Mouse (Mus musculus) C2C12 (cell line): ENCODE measurements around the gene Moxd1. TPM values are rescaled to one million over a fixed set of nuclear protein-coding genes. Genes with fewer than 3 reads are reported as not detected.

Source experiments
- H3K27me3 ChIP-seq: one replicate; pipeline ENCODE4 v1.6.1; 2011; ENCODE audit not compliant: control insufficient read depth, insufficient read depth, insufficient read length
- H3K36me3 ChIP-seq: one replicate; pipeline ENCODE4 v1.6.1; 2011; ENCODE audit not compliant: control insufficient read depth, insufficient read depth
- H3K4me3 ChIP-seq: one replicate; pipeline ENCODE4 v1.5.1; 2011; ENCODE audit warnings: mild to moderate bottlenecking, control low read depth; ENCODE audit not compliant: poor library complexity, insufficient read depth, severe bottlenecking
- H3K79me2 ChIP-seq: one replicate; pipeline ENCODE4 v1.6.1; 2011; ENCODE audit not compliant: control insufficient read depth, insufficient read depth
- H3K79me3 ChIP-seq: one replicate; pipeline ENCODE4 v1.6.1; 2011; ENCODE audit warnings: low read depth, control low read depth
- H3ac ChIP-seq: one replicate; pipeline ENCODE3; 2011; ENCODE audit warnings: low read depth; ENCODE audit not compliant: control insufficient read depth, insufficient read length
- CEBPB ChIP-seq: IDR thresholded peaks from one replicate; pipeline ENCODE4 v1.6.1; 2011; ENCODE audit warnings: low read depth, mild to moderate bottlenecking, control low read depth, moderate library complexity
- CTCF ChIP-seq: IDR thresholded peaks from one replicate; pipeline ENCODE4 v1.5.1; 2011; ENCODE audit not compliant: control insufficient read depth, insufficient read depth, insufficient read length
- FOSL1 ChIP-seq: IDR thresholded peaks from one replicate; pipeline ENCODE4 v1.8.0; 2011; ENCODE audit warnings: mild to moderate bottlenecking, low read length; ENCODE audit not compliant: poor library complexity, insufficient read depth, severe bottlenecking
- MAX ChIP-seq: IDR thresholded peaks from one replicate; pipeline ENCODE4 v1.6.1; 2011; ENCODE audit warnings: mild to moderate bottlenecking, control low read depth
- MYOD1 ChIP-seq: IDR thresholded peaks from one replicate; pipeline ENCODE4 v1.6.1; 2011; ENCODE audit warnings: low read depth; ENCODE audit not compliant: control insufficient read depth, insufficient read length
- MYOG ChIP-seq: IDR thresholded peaks from one replicate; pipeline ENCODE4 v1.6.1; 2011; ENCODE audit not compliant: control insufficient read depth, insufficient read length; ENCODE audit errors: extremely low read depth
- USF1 ChIP-seq: IDR thresholded peaks from one replicate; pipeline ENCODE4 v1.6.1; 2011; ENCODE audit warnings: low read depth, mild to moderate bottlenecking, control low read depth, moderate library complexity
- polyA plus RNA-seq: library from polyadenylated mRNA; unstranded; fragments of >200 nt; fragmentation: generic; extraction: Trizol; gene quantifications from one replicate; pipeline ENCODE4 v1.2.1, GENCODE M21; 2012; ENCODE audit warnings: missing spikeins

The Moxd1 gene
- polyA plus RNA-seq, 1 experiment: not detected

DNA sequence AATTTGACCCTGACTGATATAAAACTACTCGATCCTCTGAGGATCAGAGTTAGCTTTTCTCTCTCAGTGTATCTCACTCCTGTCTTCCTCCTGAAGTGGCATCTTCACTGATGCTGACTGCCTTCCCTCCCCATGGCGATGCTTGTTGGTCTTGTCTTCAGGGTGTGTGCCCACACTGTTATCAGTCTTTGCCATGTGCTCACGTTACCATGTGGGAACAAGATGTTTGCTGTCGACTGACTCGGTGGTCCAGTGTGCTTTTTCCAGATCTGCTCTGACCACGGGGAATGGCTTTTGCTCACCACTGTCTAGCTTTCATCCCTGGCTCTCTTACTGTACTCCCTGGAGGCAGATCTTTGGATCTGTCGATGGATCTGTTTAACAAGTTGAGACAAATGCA lies 34.8 kb downstream of the Moxd1 start:
- no peaks in the 10 kb centered on the region for H3K79me3 ChIP-seq
- TF ChIP-seq CTCF (no peak), MYOD1 (no peak), MYOG (no peak), MAX (no peak), CEBPB (no peak), FOSL1 (no peak), USF1 (no peak)
- H3K27me3 ChIP-seq: no peaks in the 10 kb centered on the region
- H3K79me2 ChIP-seq: no peaks in the 10 kb centered on the region
- no peak overlapping the region for H3K4me3 ChIP-seq
- no peak overlapping the region for H3ac ChIP-seq
- H3K36me3 ChIP-seq: no peaks in the 10 kb centered on the region

GRCm38 (mm10) chr10:24258885-24259284 lies 35.6 kb downstream of the Moxd1 start:
- H3K36me3 ChIP-seq: no peaks in the 10 kb centered on the region
- no peaks in the 10 kb centered on the region for H3K79me3 ChIP-seq
- H3K79me2 ChIP-seq: no peaks in the 10 kb centered on the region
- TF ChIP-seq USF1: no peak
- no peak for TF ChIP-seq CEBPB
- no peak for TF ChIP-seq CTCF
- TF ChIP-seq MAX: no peak
- no peak overlapping the region for H3ac ChIP-seq
- H3K27me3 ChIP-seq: no peaks in the 10 kb centered on the region
- H3K4me3 ChIP-seq: no peak overlapping the region

DNA sequence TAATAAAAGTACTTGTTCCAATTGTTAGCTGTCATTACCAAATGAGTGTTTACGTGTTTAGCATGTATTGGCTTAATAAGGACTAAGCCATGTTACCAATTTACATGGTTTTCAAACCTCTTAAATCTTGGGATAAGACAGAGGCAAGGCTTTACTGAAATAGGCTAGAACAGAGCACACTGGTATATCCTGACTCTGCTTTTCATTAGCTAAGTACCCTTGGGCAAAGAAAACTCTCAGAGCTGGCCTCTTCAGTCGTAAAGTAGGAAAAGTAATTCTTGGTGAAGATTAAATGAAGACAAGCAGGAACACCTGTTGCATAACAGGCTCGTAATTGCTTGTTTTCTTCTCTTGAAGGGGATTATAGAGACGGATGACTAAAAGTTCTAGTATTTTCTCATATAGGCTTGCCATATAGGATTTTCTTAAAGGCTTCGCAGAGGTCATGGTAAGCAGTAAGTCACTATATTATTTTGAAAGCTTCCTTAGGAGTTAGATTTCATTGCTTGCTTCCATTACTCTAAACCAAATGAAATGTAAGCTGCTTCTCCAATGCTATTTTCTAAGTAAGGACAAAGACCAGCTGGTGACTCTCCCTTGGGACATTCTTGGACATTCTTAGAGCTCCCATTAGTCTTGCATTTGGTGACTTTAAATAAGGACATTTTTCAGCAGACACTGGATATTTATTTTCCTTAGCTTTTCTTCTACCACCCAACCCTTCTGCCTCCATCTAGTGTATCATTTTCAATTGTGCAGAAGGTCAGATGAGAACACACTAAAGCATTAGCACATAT lies 36.7 kb downstream of the Moxd1 start:
- no peaks in the 10 kb centered on the region for H3K27me3 ChIP-seq
- no peak overlapping the region for H3ac ChIP-seq
- no peak overlapping the region for H3K4me3 ChIP-seq

DNA sequence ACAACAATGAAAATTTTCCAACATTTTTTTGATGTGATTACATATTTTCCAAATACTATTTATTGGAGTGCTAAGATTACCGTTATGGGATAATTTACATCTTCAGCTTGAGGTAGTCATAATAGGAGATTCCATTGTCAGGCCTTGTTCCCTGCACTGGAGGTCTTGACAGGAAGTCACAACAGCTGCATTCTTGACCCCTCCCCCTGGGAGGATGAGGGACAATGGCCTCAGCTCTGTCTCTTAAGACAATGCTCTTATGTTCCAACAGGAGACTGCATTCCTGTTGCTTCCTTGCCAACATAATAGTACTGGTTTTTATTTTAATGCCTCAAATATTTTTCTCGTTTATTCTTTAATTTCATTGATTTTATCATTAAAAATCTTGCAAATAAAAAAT lies 44.2 kb downstream of the Moxd1 start:
- H3K79me2 ChIP-seq: no peaks in the 10 kb centered on the region
- TF ChIP-seq CTCF: no peak
- no peak for TF ChIP-seq MAX
- no peak for TF ChIP-seq FOSL1
- TF ChIP-seq CEBPB: no peak
- no peak for TF ChIP-seq USF1
- no peak for TF ChIP-seq MYOD1
- no peak for TF ChIP-seq MYOG
- H3K79me3 ChIP-seq: no peaks in the 10 kb centered on the region
- H3K27me3 ChIP-seq: peaks cover 9% of the 10 kb centered on the region
- no peak overlapping the region for H3K4me3 ChIP-seq
- no peak overlapping the region for H3ac ChIP-seq
- H3K36me3 ChIP-seq: no peaks in the 10 kb centered on the region

More for the DNA sequence above, 36.7 kb downstream of the Moxd1 start:
- TF ChIP-seq MAX: no peak
- TF ChIP-seq MYOG: no peak
- TF ChIP-seq CTCF: no peak
- no peak for TF ChIP-seq USF1
- TF ChIP-seq FOSL1: no peak
- TF ChIP-seq MYOD1: no peak
- TF ChIP-seq CEBPB: no peak
- no peaks in the 10 kb centered on the region for H3K36me3 ChIP-seq
- no peaks in the 10 kb centered on the region for H3K79me3 ChIP-seq
- no peaks in the 10 kb centered on the region for H3K79me2 ChIP-seq

DNA sequence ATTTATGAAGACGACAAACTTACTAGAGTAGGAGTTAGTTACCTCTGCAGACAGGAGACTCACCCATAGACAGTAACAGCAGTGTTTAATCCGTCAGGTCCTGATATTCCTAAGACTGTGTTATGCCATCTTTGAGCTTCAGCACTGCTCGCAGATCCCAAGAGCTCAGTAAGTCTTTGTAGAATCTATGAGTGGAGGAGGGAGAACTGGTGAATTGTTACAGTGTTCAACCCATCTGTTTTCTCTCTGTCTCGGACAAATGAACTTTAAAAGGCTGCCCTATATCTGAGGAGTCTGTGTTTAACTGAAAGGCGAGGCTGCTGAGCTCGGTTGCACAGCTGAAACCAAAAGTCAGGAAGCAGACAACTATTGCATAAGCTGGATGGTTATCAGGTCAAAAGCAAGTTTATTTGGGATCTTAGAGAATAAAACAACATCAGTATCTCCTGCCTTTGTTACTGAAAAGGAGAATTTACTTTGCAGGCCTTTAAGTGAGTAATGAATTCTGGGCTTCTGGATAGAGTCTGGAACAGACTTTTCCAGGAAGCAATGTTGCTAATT lies 47.8 kb downstream of the Moxd1 start:
- Histone ChIP-seq H3ac (no peak overlapping the region), H3K36me3 (no peaks in the 10 kb centered on the region)
- TF ChIP-seq MAX: no peak
- TF ChIP-seq CEBPB: no peak
- no peak for TF ChIP-seq FOSL1
- TF ChIP-seq CTCF: no peak
- TF ChIP-seq MYOG: no peak

DNA sequence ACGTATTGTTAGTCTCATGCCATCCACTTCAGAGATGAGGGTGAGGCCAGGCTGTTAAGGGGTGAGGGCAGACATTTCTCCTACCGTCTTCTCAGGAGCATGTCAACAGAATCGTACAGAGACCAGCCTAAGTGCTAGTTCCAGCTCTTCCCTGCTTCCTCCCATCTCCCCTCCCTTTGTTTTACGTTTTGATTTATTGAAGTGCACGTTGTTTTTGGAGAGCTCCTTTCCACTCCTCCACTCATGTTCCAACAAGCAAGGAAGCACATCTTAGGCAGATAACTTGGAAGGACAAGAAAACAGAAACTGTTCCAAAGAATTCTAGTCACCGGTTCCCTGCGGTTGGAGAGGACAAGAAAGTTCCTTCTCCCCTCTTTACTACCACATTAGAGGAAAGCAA lies 52.9 kb downstream of the Moxd1 start:
- H3K79me2 ChIP-seq: no peaks in the 10 kb centered on the region
- H3K79me3 ChIP-seq: no peaks in the 10 kb centered on the region
- H3K36me3 ChIP-seq: no peaks in the 10 kb centered on the region
- H3ac ChIP-seq: no peak overlapping the region
- no peak overlapping the region for H3K4me3 ChIP-seq
- H3K27me3 ChIP-seq: peaks cover 8% of the 10 kb centered on the region
- TF ChIP-seq USF1 (no peak), CEBPB (no peak), MYOD1 (no peak), MYOG (no peak), CTCF (no peak)

More for the DNA sequence above, 47.8 kb downstream of the Moxd1 start:
- H3K27me3 ChIP-seq: peaks cover 9% of the 10 kb centered on the region
- no peak overlapping the region for H3K4me3 ChIP-seq
- no peaks in the 10 kb centered on the region for H3K79me2 ChIP-seq
- H3K79me3 ChIP-seq: no peaks in the 10 kb centered on the region
